Mouse (Mus musculus) heart, adult 2 months (tissue): Measurements from ENCODE around the gene Rbm3. TPM values are rescaled to one million over a fixed set of nuclear protein-coding genes. Genes with fewer than 3 reads are reported as not detected.

Experiments used
- DNase-seq, 2 experiments: peaks; one replicate each; pipeline ENCODE4 v3.0.0; 2021
- H3K27ac ChIP-seq: fragments of 200-600 bp; 2 replicates; pipeline ENCODE4 v1.8.1; 2022
- H3K27me3 ChIP-seq: fragments of 200-500 bp; 2 replicates; pipeline ENCODE4 v1.6.1; 2012; ENCODE audit warnings: mild to moderate bottlenecking, low read length, inconsistent platforms, mixed read lengths; ENCODE audit not compliant: control insufficient read depth, insufficient read depth
- H3K36me3 ChIP-seq: fragments of 200-500 bp; 2 replicates; pipeline ENCODE4 v1.6.1; 2012; ENCODE audit warnings: low read length, inconsistent platforms; ENCODE audit not compliant: control insufficient read depth, insufficient read depth
- H3K4me1 ChIP-seq: fragments of 200-500 bp; 2 replicates; pipeline ENCODE4 v1.6.1; 2011; ENCODE audit warnings: low read length; ENCODE audit not compliant: control insufficient read depth, insufficient read depth
- H3K4me3 ChIP-seq: fragments of 200-600 bp; 2 replicates; pipeline ENCODE4 v1.8.1; 2022
- H3K79me2 ChIP-seq: fragments of 200-500 bp; replicated peaks from 2 replicates; pipeline ENCODE4 v1.6.1; 2012; ENCODE audit warnings: mild to moderate bottlenecking, inconsistent platforms, low read length, moderate library complexity, mixed read lengths; ENCODE audit not compliant: control insufficient read depth, insufficient read depth
- H3K9ac ChIP-seq: fragments of 200-500 bp; 2 replicates; pipeline ENCODE4 v1.6.1; 2012; ENCODE audit warnings: low read depth, mild to moderate bottlenecking, control low read depth, inconsistent platforms, low read length, mixed read lengths
- CTCF ChIP-seq: fragments of 200-600 bp; IDR thresholded peaks from 2 replicates; pipeline ENCODE4 v1.8.1; 2022; ENCODE audit warnings: antibody characterized with exemption, mild to moderate bottlenecking, moderate library complexity
- EP300 ChIP-seq: fragments of 200-500 bp; IDR thresholded peaks from 2 replicates; pipeline ENCODE4 v1.6.1; 2011; ENCODE audit warnings: low read depth, low read length, control low read depth; ENCODE audit not compliant: insufficient read depth
- POLR2A ChIP-seq: fragments of 200-500 bp; IDR thresholded peaks from 2 replicates; pipeline ENCODE4 v1.6.1; 2011; ENCODE audit warnings: mild to moderate bottlenecking, low read depth, low read length, control low read depth; ENCODE audit not compliant: insufficient read depth
- WGBS: fragments of 180-500 bp; shearing (Covaris S2); methylation state at CpG from one replicate; pipeline ENCODE4 v1.1.7; 2018; 5-methylcytosine and 5-hydroxymethylcytosine counted together
- intact Hi-C: fragments of 180-260 bp; cut with DNase I; formaldehyde crosslinking; loops from one replicate; pipeline ENCODE4 v1.15.1; 2025
- polyA plus RNA-seq: library from polyadenylated mRNA; depleted of rRNA; stranded (reverse); fragments of >200 nt; gene quantifications from 2 replicates; pipeline ENCODE4 v1.2.3, GENCODE M21; 2012
- total RNA-seq, 2 experiments: library from RNA; stranded (reverse); gene quantifications; 2 replicates each; pipeline ENCODE4 v1.2.3; 2021

Rbm3 gene
- total and polyA plus RNA-seq, 3 experiments: 38.1 to 78.9 (median 44.1) TPM

DNA sequence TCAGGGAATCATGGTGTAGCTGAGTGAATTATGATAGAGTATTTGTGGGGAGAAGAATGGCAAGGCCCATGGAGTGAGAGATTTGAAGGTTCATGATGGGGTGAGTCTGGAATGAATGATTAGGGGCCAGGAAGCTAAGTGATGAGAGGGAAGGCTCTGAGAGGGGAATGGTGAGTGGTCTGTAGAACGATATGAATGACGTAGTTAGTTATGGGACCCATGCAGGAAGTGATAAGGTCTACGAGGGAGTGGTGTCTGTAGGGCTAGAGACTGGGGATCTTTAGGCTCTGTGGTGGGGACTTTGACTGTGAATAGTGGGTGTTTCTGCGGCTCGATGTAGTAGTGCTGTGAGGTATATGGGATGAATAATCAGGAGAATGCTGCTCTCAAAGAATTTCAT lies 34.0 kb upstream of the Rbm3 start:
- TF ChIP-seq EP300 (no peak), POLR2A (no peak), CTCF (no peak)
- intact Hi-C loops: no loop called here
- Histone ChIP-seq H3K27ac (no peak overlapping the region), H3K9ac (no peak overlapping the region), H3K79me2 (no peaks in the 10 kb centered on the region), H3K4me1 (no peaks in the 10 kb centered on the region; the same call in 1 of the 2 replicates), H3K4me3 (no peak overlapping the region), H3K36me3 (no peaks in the 10 kb centered on the region), H3K27me3 (no peaks in the 10 kb centered on the region)
- 62% methylated on average over 5 of the region's 5 CpGs for WGBS
- DNase-seq: no peak

DNA sequence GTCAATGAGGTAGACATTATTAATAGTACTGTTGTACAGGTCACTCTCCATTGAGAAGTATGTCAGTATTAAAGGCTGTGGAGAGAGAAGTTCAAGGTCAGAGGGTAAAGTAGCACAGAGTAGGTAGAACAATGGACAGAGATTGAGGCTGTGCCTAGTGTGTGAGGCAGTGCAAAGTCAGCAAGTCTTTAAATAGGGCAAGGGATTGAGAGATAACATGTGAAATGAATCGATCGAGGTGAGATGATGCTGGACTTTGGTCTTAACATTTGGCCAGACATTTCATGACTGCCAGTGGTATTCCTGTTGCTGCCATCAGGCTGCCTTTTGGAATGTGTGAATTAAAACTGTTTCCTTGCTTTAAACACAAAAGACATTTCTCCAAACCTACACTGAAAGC lies 33.2 kb upstream of the Rbm3 start:
- Histone ChIP-seq H3K9ac (no peak overlapping the region), H3K27ac (no peak overlapping the region), H3K79me2 (no peaks in the 10 kb centered on the region), H3K27me3 (no peaks in the 10 kb centered on the region), H3K4me1 (no peaks in the 10 kb centered on the region; the same call in 1 of the 2 replicates), H3K4me3 (no peak overlapping the region), H3K36me3 (no peaks in the 10 kb centered on the region)
- no peak for DNase-seq
- 80% methylated on average over 2 of the region's 2 CpGs for WGBS
- intact Hi-C loops: no loop called here
- TF ChIP-seq POLR2A: no peak
- no peak for TF ChIP-seq EP300
- TF ChIP-seq CTCF: no peak

DNA sequence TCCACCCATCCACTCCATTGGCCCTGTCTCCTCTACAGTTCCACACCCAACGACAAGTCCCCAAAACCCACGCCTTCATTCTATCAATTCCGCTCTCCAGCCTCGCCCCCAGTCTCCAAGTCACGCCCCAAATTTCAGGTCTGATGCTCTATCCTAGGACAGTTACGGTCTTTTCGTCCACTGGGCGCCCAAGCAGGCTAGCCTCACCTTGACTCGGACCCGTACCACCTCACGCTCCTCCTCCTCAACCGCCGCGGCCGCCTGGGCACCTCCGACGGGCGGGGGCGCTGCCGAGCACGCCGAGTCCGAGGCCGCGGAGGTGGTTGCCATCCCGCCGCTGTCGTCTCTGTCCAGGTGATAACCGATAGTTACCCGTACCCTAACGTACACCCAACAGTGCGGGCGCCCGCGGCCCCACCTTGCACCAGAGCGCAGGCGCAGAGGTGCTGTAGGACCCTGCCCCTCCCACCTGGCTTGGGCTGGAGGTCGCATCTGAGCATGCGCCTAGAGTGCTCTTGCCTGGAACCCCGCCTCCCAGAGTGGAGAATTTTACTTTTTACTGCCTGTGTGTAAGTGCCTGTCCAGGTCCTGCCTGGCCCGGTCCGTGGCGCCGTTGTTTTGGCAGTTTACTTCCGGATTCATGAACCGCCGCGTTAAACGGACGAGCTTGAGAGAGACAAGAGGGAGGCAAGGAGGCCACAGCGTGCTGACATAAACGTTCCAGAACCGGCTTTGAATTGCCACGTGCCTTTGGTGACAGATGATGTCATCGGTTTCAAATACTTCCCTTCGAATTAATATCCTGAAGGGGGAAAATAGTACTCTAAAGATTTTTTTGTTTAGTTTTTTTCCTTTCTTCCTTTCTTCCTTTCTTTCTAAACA lies 30.1 kb upstream of the Rbm3 start, which contains the start of gene Tbc1d25:
TSS of gene Tbc1d25 (minus strand) at position 678 of the 882 bp plus-strand sequence.
- Histone ChIP-seq H3K9ac (peak within 1 kb of the TSS; percentile 99), H3K27me3 (no peaks in the 10 kb centered on the region), H3K36me3 (no peaks in the 10 kb centered on the region), H3K4me3 (peak within 1 kb of the TSS; percentile 61), H3K27ac (peak within 1 kb of the TSS; percentile 75), H3K79me2 (no peaks in the 10 kb centered on the region), H3K4me1 (no peaks in the 10 kb centered on the region; the same call in 1 of the 2 replicates)
- no peak for TF ChIP-seq EP300
- peak; percentile 60 for TF ChIP-seq CTCF
- TF ChIP-seq POLR2A: peak; percentile 59
- WGBS: 18% methylated on average over 56 of the region's 56 CpGs
- DNase-seq: peak; percentile 84 to 90
- intact Hi-C loops: loop anchor here (2.0 kb wide), 1 partner anchor 17 kb away; the partner anchor contains the start of gene Ebp

DNA sequence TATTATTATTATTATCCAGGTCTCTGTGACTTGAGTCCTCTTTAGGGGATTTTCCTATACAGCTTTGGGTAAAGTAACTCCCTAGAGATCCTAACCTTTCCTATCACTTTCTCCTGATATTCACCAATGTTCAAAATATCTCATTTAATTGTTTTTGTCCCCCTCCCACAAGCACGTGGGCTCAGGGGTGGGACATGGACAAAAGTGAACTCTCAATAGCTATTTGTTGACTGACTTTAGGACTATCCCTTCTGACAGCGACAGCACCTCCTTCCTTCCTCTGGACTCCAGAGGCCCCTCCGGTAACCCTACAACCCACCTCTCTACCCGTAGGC lies 29.5 kb upstream of the Rbm3 start:
- no peaks in the 10 kb centered on the region for H3K27me3 ChIP-seq
- no peak for DNase-seq
- WGBS: 13% methylated on average over 4 of the region's 4 CpGs
- TF ChIP-seq POLR2A (no peak), EP300 (no peak)
- no peaks in the 10 kb centered on the region for H3K79me2 ChIP-seq
- no peaks in the 10 kb centered on the region for H3K36me3 ChIP-seq
- H3K27ac ChIP-seq: peak overlapping the region; percentile 75
- intact Hi-C loops: no loop called here
- H3K4me1 ChIP-seq: no peaks in the 10 kb centered on the region; the same call in 1 of the 2 replicates
- H3K9ac ChIP-seq: peak overlapping the region; percentile 99
- H3K4me3 ChIP-seq: peak overlapping the region; percentile 61

DNA sequence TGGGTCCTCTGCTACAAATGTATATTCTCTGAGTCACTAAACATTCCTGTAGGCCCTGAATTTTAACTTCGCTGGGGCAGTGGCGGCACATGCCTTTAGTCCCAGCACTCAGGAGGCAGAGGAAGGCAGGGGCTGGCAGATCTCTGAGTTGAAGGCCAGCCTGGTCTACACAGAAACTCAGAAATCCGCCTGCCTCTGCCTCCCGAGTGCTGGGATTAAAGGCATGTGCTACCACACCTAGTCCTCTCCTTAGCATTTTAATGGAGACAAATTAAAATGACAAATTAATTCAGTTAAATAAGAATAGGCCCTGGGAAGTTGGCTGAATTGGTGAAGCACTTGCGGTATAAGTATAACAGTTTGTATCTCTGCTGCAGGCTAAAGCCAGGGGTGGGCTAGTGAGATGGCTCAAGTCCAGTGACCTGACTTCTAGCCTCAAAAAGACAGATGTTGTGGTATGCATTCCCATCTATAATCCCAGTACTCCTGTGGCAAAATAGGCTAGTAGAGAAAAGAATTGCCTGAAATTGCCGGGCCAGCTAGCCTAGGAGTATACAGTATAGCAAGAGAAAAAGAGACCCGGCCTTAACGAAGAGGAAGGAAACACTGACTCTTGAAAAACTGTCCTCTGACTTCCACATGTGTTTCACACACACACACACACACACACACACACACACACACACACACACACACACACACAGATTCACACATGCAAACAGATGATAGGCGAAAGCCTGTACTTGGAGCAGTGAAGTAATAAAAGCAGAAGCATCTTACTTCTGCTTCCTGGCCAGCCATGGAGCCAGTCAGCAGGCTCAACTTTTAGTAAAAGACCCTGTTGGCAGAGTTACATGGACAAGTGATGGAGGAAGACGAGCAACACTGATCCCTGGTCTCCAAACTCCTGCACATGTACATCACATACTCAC lies 22.3 kb upstream of the Rbm3 start:
- Histone ChIP-seq H3K4me3 (no peak overlapping the region), H3K79me2 (no peaks in the 10 kb centered on the region), H3K9ac (no peak overlapping the region), H3K36me3 (no peaks in the 10 kb centered on the region), H3K27me3 (no peaks in the 10 kb centered on the region), H3K27ac (no peak overlapping the region), H3K4me1 (no peaks in the 10 kb centered on the region; the same call in 1 of the 2 replicates)
- peak in 1 of 2 experiments; percentile 5 for DNase-seq
- no peak for TF ChIP-seq CTCF
- TF ChIP-seq POLR2A: no peak
- no peak for TF ChIP-seq EP300
- intact Hi-C loops: no loop called here
- 78% methylated on average over 10 of the region's 10 CpGs for WGBS
